Mouse (Mus musculus) ES-CJ7 (cell line): ENCODE results near the gene Prr13.

Source experiments
- DNase-seq: peaks from one replicate; pipeline ENCODE4 v3.0.0; 2011; ENCODE audit warnings: low read depth, low spot score

Gene Prr13

DNA sequence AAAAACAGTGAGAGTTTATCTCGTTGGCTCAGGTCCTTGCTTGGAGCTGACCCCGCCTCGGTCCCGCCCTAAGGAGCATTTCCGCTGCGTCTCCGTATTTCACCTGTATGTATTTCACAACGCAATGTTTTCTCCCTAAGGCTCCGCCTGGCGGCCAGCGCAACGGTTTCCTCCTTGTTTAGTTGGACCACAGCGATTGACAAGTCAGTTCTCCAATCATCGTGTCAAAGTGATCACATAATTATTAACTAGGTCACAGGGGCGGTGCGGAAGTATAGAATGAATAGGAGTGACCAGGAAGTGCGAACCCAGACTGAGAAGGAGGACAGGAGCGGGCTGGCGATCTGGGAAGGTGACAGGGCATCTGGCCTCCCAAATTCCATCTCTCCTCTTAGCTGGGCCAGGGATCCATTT, at the start of gene Prr13:
Gene Prr13, plus strand, starts transcription at position 125 of the 414 bp plus-strand sequence.
- peak; percentile 97 for DNase-seq

DNA sequence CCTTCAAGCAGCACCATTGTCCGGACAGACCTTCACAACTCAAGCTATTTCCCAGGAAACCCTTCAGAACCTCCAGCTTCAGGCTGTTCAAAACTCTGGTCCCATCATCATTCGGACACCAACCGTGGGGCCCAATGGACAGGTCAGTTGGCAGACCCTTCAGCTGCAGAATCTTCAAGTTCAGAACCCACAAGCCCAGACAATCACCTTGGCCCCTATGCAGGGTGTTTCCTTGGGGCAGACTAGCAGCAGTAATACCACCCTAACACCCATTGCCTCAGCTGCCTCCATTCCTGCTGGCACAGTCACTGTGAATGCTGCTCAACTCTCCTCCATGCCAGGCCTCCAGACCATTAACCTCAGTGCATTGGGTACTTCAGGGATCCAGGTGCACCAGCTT, 49.5 kb upstream of the Prr13 start:
- DNase-seq = no peak

DNA sequence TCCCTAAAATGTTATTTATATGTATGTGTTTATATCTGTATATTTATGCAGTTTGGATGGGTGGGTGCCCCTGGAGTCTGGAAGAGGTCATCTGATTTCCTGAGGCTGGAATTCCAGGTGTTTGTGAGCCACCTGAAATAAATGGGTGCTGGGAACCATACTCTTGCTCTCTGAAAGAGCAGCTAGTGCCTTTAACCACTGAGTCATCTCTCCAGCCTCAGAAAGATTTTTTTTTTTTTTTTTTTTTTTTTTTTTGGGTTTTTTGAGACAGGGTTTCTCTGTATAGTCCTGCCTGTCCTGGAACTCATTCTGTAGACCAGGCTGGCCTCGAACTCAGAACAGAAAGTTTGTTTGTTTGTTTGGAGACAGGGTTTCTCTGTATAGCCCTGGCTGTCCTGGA, 47.8 kb upstream of the Prr13 start:
- no peak for DNase-seq

DNA sequence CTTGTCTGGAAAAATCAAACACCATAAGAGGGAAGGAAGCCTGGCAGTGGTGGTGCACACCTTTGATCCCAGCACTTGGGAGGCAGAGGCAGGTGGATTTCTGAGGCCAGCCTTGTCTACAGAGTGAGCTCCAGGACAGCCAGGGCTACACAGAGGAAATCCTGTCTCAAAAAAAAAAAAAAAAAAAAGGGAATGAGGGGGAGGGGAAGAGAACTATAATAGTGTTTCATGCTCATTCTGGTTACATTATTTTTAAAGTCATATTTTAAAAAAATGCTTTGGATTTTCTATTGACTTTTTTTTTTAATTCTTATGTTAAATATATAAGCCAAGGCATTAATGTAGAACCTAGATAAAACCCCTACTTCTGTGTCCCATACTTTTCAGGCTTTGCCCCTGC, 45.1 kb upstream of the Prr13 start:
- DNase-seq = no peak

DNA sequence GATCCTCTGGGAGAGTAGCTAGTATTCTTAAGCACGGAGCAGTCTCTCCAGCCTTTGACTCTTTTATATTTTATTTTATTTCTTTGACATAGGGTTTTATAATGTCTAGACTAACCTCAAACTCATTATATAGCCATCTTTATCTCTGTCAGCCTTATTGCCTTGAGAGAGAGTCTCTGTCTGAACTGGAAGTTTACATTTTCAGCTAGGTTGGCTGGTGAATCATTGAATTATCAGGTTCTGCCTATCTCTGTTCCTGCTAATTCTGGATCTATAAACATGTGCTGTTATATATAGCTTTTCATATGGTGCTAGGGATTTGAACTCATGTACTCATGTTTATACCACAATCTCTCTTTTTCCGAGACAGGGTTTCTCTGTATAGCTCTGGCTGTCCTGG, 41.3 kb upstream of the Prr13 start:
- DNase-seq = no peak

DNA sequence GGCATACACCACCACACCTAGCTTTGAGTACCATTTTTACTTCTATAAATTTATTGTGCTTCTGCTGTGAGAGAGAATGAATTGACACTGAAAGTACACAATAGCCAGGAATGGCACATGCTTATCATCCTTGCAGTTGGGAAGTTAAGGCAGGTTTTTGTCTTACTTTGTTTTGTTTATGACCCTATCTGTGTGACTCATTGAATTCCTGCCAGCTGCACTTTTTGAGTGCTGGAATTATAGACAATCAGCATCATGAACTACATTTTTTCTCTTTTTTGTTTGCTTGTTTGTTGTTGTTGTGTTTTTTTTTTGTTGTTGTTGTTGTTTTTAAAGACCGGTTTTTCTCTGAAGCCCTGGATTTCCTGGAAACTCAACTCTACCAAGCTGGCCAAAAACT, 37.8 kb upstream of the Prr13 start:
- no peak for DNase-seq

- DNase-seq = peak; percentile 73
These were observed 37.4 kb upstream of the Prr13 start for GRCm38 (mm10) chr15:102421437-102421836.

DNA sequence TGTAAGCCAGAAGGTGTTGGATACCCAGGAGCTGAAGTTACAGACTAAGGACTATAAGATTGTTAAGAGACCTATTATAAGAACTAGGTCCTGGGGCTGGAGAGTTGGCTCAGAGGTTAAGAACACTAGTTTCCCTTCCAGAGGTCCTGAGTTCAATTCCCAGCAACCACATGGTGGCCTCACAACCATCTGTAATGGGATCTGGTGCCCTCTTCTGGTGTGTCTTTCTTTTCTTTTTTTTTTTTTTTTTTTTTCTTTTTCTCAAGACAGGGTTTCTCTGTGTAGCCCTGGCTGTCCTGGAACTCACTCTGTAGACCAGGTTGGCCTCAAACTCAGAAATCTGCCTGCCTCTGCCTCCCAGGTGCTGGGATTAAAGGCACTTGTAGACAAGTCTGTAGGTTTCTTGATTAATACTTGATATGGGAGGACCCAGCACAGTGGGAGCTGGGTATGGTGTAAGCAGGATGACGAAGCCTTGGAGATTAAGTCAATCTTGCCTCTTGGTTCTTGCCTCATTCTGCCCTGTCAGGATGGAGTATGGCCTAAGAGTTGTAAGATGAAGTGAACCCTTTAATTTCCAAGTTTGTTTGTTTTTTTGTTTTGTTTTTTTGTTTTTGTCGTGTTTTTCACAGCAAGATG, 35.1 kb upstream of the Prr13 start:
- DNase-seq = no peak

DNA sequence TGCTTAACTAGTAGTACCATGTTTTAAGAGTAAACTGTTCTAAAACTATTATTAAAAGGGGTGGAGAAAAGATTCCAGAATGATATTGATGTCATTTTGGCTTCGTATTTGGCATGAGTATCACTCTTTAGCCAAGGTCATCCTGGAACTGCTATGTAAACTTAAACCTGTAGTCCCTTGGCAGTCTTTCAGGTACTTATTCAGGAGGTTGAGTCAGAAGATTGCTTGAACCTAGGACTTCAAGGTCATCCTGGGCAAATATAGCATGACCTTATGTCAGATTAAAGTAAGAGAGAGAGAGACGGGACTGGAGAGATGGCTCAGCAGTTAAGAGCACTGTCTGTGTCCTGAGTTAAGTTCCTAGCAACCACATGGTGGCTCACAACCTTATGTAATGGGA, 34.2 kb upstream of the Prr13 start:
- DNase-seq = no peak

DNA sequence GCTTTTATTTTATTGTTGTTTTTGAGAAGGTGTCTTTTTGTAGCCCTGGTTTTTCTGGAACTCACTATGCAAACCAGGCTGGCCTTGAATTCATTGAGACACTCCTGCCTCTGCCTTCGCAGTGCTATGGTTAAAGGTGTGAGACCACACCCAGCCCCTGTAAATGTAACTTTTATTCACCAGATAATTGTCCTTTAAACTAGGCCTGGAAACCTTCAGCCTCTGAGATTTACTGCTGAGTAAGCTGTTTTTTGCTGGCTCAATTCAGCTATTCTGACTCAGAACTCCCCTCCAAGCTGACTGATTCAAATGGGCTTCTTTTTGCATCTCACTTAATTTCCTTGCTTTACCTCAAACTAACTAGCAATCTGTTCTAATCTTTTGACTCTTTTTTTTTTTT, 31.9 kb upstream of the Prr13 start:
- peak; percentile 62 for DNase-seq

GRCm38 (mm10) chr15:102432046-102432445, 26.8 kb upstream of the Prr13 start:
- no peak for DNase-seq

DNA sequence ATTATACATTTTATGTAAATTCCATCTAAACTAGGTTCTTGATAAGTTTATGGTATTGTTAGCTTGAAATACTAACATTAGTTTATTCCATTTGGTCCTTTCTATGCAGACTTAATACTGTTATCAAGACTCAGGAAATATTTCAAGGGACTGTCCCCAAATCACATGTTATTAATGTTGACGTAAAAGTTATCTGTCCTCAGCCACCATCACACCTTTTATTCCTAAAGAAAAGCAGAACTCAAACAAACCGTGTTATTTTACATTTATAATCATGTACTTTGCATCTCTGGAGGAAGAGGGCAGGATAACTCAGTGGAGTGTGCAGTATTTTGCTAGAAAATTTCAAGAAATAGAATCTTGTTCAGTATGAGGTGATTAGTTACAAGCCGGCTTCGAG, 25.7 kb upstream of the Prr13 start:
- DNase-seq = no peak

GRCm38 (mm10) chr15:102442490-102442889, 16.3 kb upstream of the Prr13 start:
- peak; percentile 79 for DNase-seq

- no peak for DNase-seq
These were observed 13.7 kb upstream of the Prr13 start, which contains the start of gene Amhr2 for GRCm38 (mm10) chr15:102445146-102445545. TSS of gene Amhr2 (plus strand) at chr15:102445367.

DNA sequence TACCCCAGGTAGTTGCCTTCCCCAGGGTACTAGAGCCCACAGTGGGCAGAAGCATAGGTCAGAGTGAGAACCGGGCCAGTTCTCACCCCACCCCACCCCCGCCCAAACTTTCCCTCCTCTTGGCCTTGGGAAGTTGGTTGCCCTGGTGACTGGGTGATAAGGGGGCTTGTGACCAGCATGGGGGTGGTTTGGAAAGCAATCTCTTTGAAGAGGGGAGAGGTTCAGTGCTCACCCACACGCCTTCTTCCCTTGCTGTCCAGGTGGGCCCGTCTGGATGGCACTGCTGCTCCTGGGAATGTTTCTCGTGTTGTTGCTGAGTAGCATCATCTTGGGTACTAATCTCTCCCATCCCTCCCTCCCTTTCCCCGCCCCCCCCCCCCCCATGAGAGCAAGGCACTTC, 12.4 kb upstream of the Prr13 start:
- DNase-seq = no peak

DNA sequence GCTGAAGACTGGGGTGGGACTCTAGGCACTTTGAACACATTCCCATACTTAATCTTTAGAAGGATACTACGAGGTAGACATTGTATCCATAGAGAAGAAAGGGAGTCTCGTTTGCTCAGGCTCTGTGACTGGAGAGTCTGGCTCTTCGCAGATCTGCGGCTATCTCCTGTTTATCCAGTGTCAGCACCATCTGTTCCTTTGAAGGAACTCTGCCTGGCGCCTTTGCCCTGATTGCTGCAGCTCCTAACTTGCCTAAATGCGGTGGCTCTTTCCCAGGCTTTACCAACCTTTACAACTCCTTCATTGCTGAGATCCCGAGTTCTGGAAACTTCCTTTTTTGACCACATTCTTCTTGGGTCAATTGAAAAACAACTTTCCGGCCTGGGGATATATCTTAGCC, 9.5 kb upstream of the Prr13 start:
- DNase-seq = no peak

DNA sequence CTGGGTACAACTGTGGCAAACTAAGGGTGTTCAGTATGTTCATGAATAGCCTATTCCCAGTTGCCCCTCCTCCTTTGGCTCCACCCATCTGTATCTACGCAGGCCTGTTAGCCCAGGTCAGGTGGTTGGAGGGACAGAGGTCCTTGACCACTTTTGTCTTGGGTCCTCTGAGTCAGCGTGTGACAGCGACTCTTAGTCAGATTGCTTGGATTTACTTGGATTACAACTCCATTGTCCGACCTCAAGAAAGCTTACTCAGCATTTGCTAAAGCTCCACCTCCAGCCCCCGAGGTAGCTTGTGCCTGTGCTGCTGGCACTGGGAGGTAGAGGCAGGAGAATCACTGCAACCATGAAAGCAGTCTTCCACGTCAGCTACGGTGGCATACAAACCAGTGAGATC, 7.9 kb upstream of the Prr13 start:
- peak; percentile 62 for DNase-seq

- peak; percentile 47 for DNase-seq
These were observed 7.0 kb upstream of the Prr13 start for GRCm38 (mm10) chr15:102451666-102452430.

DNA sequence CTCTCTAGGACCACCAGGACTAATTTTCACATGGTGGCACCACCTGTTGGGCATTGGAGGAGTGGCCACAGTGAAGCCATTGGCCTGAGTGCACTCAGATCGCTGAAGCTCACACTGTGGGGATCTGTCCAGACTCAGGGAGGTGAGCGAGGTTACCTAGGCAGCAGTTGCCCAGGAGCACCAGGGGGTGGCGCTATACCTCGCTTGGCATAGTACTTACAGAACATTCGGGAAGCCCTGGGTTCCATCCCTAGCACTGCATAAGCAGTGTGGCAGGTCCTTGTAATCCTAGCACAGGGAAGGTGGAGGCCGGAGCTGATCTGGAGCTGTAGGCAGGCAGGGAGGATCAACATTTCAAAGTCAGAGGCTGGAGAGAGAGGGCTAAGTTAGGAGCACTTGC, 2.8 kb upstream of the Prr13 start:
- DNase-seq = peak; percentile 88

DNA sequence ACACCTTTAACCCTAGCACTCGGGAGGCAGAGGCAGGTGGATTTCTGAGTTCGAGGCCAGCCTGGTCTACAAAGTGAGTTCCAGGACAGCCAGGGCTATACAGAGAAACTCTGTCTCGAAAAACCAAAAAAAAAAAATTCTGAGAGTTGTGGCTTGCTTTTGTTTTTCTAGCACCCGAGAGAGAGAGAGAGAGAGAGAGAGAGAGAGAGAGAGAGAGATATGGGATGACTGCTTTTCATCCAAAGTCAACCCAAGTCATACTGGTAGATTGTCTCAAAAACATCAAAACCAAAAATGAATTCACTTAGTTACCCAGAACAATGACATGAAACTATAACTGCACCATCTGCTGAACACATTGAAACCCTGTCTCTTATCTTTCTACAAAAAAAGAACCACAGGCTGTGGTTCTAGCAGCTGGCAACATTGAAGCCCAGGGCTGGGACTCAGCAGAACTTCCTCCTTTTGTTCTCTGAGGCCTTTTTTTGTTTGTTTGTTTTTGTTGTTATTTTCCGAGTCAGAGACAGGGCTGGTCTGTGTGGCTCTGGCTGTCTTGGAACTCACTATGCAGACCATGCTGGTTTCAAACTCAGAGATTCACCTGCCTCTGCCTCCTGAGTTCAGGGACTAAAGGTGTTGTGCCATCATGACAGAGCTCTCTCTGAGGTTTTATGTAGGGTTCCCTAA, 635 bp upstream of the Prr13 start:
- DNase-seq = no peak

GRCm38 (mm10) chr15:102459381-102459780, 553 bp downstream of the Prr13 start:
- DNase-seq = peak; percentile 42

- DNase-seq = peak; percentile 51
These were observed 1.0 kb downstream of the Prr13 start for GRCm38 (mm10) chr15:102459847-102460246.

DNA sequence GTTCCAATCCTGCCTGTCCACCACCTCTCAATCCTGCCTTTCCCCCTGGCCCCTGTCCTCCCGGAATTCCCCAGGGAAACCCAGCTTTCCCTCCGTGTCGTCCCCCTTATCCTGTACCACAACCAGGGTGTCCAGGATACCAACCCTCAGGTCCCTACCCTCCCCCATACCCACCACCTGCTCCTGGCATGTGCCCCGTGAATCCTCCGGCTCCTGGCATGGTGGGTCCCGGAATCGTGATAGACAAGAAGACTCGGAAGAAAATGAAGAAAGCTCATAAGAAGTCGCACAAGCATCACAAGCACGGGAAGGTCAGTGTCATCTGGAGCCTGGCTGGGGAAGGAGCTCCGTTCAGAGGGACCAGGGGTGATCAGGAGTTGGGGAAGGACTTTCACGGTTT, 1.6 kb downstream of the Prr13 start:
- DNase-seq = no peak
